Mouse (Mus musculus) embryonic facial prominence, embryonic 11.5 days (tissue): ENCODE data around the gene Thap11. TPM values are rescaled to one million over a fixed set of nuclear protein-coding genes. Genes with fewer than 3 reads are reported as not detected.

Experiments used
- ATAC-seq: fragments of 200-750 bp; cut with Nextera tagmentation; replicated peaks from 2 replicates; pipeline ENCODE4 v1.8.0; 2017; ENCODE audit warnings: low read depth; ENCODE audit not compliant: insufficient number of reproducible peaks, low FRiP score, low TSS enrichment
- DNase-seq: peaks from one replicate; pipeline ENCODE4 v3.0.0-alpha.2; 2015; ENCODE audit warnings: low spot score
- H3K27ac ChIP-seq: fragments of 300-500 bp; sonication (generic); replicated peaks from 2 replicates; pipeline ENCODE4 v1.5.1; 2014; ENCODE audit warnings: mild to moderate bottlenecking, low read depth, low read length, control low read depth
- H3K27me3 ChIP-seq: fragments of 300-500 bp; sonication (generic); 2 replicates; pipeline ENCODE4 v1.6.1; 2014; ENCODE audit warnings: mild to moderate bottlenecking, low read length, moderate library complexity, mixed read lengths; ENCODE audit not compliant: control insufficient read depth, insufficient read depth
- H3K36me3 ChIP-seq: fragments of 300-500 bp; sonication (generic); replicated peaks from 2 replicates; pipeline ENCODE4 v1.6.1; 2014; ENCODE audit warnings: low read depth, mild to moderate bottlenecking, low read length, moderate library complexity, mixed read lengths; ENCODE audit not compliant: control insufficient read depth, insufficient read depth
- H3K4me1 ChIP-seq: fragments of 300-500 bp; sonication (generic); 2 replicates; pipeline ENCODE4 v1.6.1; 2014; ENCODE audit warnings: low read length, mixed read lengths; ENCODE audit not compliant: control insufficient read depth, insufficient read depth
- H3K4me2 ChIP-seq: fragments of 300-500 bp; sonication (generic); 2 replicates; pipeline ENCODE4 v1.6.1; 2014; ENCODE audit warnings: low read depth, mild to moderate bottlenecking, control low read depth, low read length, moderate library complexity
- H3K4me3 ChIP-seq: fragments of 300-500 bp; sonication (generic); 2 replicates; pipeline ENCODE4 v1.5.1; 2014; ENCODE audit warnings: low read depth, low read length, control low read depth
- H3K9ac ChIP-seq: fragments of 300-500 bp; sonication (generic); replicated peaks from 2 replicates; pipeline ENCODE4 v1.6.1; 2014; ENCODE audit warnings: mild to moderate bottlenecking, control low read depth, low read length
- H3K9me3 ChIP-seq: fragments of 300-500 bp; sonication (generic); replicated peaks from 2 replicates; pipeline ENCODE4 v1.6.1; 2016; ENCODE audit warnings: mild to moderate bottlenecking, low read length, inconsistent platforms, mixed read lengths; ENCODE audit not compliant: control insufficient read depth
- WGBS: fragments of 180-500 bp; shearing (Covaris S2); extraction: QIAGEN DNeasy Blood & Tissue Kit; methylation state at CpG from one replicate; pipeline ENCODE4 v1.1.7; 2014; 5-methylcytosine and 5-hydroxymethylcytosine counted together
- polyA plus RNA-seq: library from polyadenylated mRNA; unstranded; fragments of >200 nt; fragmentation: Nextera tagmentation; extraction: Ambion mirVana; gene quantifications from 2 replicates; pipeline ENCODE4 v1.2.1, GENCODE M21; 2014

The Thap11 gene
- polyA plus RNA-seq, 1 experiment from 2014 or later, result 67.7 TPM

DNA sequence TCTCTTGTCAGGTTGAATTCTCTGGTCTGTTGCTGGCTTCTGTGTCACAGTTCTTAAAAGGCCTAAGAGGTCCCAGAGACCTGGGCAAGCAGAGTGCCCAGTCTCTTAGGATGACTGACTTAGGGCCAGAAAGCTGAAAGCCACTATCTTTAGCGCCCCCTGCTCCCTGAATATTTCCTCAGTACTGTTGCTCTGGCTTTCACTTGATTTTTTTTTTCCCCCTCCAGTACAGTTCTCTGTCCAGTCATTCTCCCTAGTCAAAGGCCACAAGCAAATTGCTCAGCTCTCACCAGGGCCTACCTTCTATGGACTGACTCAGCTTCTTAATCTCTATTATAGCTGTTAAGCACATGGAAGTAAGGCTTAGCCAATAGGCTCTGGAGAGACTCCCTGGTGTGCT, 7.0 kb downstream of the Thap11 start:
- DNase-seq (peak; percentile 51), ATAC-seq (no peak)
- Histone ChIP-seq H3K4me3 (peak overlapping the region; percentile 99), H3K27me3 (no peaks in the 10 kb centered on the region), H3K4me1 (no peaks in the 10 kb centered on the region), H3K9me3 (no peaks in the 10 kb centered on the region), H3K9ac (peak overlapping the region; percentile 97), H3K27ac (no peak overlapping the region), H3K4me2 (peak overlapping the region; percentile 55), H3K36me3 (peaks cover 3% of the 10 kb centered on the region; the same call in 1 of the 2 replicates)
- WGBS, result 0% methylated on average over 1 of the region's 1 CpGs

DNA sequence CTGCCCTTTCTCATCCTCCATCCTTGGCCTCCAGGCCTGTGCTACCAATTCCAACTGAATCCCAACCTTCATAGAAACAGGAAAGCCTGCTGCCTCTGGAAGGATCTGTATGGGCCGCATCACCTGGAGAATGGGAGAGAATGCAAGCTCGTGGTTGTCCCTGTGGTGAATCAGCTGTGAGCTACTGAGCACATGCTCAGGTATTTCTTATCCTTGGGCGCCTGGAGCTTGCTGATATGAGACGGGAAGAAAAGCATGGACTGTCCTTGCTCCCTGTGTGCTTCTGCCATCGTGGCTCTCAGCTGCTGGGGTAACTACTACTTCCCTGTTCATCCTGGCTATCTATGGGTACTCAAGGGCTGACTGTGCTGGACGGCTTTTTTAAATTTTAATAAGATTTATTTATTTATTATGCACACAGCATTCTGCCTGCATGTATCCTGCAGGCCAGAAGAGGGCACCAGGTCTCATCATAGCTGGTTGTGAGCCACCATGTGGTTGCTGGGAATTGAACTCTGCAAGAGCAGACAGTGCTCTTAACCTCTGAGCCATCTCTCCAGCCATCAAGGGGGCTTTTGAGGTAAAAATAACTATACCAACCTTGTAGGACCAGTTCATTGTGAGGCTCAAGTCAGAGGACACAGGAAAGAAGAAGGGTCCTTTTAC, 11.6 kb downstream of the Thap11 start:
- ATAC-seq, result no peak
- H3K4me3 ChIP-seq, result no peak overlapping the region
- no peak overlapping the region for H3K9ac ChIP-seq
- peak; percentile 12 for DNase-seq
- peaks cover 12% of the 10 kb centered on the region for H3K36me3 ChIP-seq
- H3K27ac ChIP-seq, result no peak overlapping the region
- H3K4me2 ChIP-seq, result no peak overlapping the region
- no peaks in the 10 kb centered on the region for H3K4me1 ChIP-seq
- 87% methylated on average over 6 of the region's 6 CpGs for WGBS
- H3K9me3 ChIP-seq, result no peaks in the 10 kb centered on the region
- H3K27me3 ChIP-seq, result no peaks in the 10 kb centered on the region

DNA sequence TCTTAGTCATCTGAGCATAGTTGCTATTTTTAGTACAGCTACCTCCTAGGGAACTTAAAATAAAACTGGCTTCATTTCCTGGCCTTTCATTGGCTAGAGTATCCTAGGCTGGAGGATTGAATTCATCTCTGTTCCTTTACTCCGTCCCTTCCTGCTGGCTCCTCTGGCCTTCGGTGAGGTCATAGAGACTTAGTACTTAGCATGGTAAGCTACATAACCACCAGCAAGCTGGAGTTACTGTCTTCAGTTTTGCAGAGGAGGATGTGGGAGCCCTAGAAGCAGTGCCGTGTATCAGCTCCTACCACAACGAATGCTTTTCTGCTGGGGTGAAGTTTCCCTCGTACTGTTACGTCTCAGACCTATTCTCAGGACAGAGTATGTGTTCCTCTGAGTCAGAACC, 19.4 kb downstream of the Thap11 start:
- Histone ChIP-seq H3K27me3 (no peaks in the 10 kb centered on the region), H3K4me1 (no peaks in the 10 kb centered on the region), H3K9ac (no peak overlapping the region), H3K4me3 (no peak overlapping the region), H3K4me2 (no peak overlapping the region), H3K27ac (no peak overlapping the region), H3K36me3 (peaks cover 8% of the 10 kb centered on the region), H3K9me3 (no peaks in the 10 kb centered on the region)
- no peak for ATAC-seq
- WGBS, result 91% methylated on average over 6 of the region's 6 CpGs
- DNase-seq, result no peak

DNA sequence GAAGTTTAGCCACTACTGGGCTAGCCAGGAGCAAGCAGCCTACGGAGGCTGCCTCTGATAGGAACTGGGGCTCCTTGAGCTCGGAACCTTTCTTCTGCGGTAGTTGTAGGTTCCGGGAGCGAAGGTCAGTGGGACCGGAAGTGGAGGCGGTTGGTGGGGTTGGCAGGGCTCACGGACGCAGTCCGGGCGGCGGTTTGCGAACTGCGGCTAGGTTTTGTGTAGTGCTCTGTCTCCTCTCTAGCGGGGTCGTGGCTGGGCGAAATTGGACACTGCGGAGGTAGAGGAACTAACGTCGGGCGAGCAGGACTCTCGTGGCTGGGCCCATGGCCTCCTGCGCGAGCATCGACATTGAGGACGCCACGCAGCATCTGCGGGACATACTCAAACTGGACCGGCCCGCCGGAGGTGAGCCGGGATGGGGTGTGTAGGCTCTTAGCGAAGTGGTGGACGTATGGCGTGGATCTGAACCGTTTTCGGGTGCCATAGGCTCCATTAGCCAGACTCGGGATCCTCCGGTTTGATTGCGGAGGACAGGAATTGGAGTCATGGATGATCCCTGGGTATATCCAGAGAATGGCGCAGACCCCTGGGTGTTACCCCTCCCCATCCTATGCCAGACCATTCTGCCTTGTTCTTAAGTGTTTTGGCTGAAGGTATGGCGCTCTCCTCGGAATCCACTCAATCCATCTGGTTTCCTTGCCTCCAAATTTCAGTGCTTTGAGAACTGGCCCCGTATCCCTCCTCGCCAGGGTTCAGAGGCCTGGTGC, 26.0 kb downstream of the Thap11 start, which contains the start of gene Edc4:
Gene Edc4, plus strand, starts transcription at position 128 of the 767 bp plus-strand sequence.
- ATAC-seq (peak; percentile 69), DNase-seq (peak; percentile 85)
- no peaks in the 10 kb centered on the region for H3K27me3 ChIP-seq
- peaks cover 7% of the 10 kb centered on the region for H3K36me3 ChIP-seq
- peak within 1 kb of the TSS; percentile 47 for H3K27ac ChIP-seq
- under 1% methylated on average over 45 of the region's 45 CpGs for WGBS
- no peaks in the 10 kb centered on the region for H3K9me3 ChIP-seq
- H3K4me2 ChIP-seq, result peak within 1 kb of the TSS; percentile 58
- H3K4me3 ChIP-seq, result peak within 1 kb of the TSS; percentile 90
- peak within 1 kb of the TSS; percentile 93 for H3K9ac ChIP-seq
- H3K4me1 ChIP-seq, result peaks cover 2% of the 10 kb centered on the region; the same call in 1 of the 2 replicates

DNA sequence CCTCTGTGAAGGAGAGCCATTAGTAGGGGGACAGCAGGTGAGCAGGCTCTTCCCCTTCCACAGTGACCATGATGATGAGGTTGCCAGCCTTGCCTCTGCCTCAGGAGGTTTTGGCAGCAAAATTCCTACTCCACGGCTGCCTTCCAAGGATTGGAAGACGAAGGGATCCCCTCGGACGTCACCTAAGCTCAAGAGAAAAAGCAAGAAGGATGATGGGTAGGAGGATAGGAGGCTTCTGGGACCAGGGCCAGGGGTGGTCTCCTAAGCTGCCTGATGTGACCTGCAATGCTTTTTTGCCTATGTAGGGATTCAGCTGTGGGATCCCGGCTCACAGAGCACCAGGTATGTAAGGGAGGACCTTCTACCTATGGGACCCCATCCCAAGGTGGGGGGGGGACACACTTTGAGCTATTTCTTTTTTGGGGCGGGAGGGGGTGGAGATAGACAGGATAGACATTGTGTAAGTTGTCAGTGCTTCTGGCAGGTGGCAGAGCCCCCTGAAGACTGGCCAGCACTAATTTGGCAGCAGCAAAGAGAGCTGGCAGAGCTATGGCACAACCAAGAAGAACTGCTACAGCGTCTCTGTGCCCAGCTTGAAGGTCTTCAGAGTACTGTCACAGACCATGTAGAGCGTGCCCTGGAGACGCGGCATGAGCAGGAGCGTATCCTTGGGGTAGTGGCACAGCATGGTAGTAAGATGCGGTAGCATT, 35.0 kb downstream of the Thap11 start:
- Histone ChIP-seq H3K9ac (no peak overlapping the region), H3K36me3 (peaks cover 29% of the 10 kb centered on the region), H3K4me2 (no peak overlapping the region), H3K9me3 (no peaks in the 10 kb centered on the region), H3K27ac (no peak overlapping the region), H3K4me1 (no peaks in the 10 kb centered on the region), H3K27me3 (no peaks in the 10 kb centered on the region), H3K4me3 (no peak overlapping the region)
- WGBS, result 96% methylated on average over 12 of the region's 12 CpGs
- no peak for ATAC-seq
- DNase-seq, result no peak

DNA sequence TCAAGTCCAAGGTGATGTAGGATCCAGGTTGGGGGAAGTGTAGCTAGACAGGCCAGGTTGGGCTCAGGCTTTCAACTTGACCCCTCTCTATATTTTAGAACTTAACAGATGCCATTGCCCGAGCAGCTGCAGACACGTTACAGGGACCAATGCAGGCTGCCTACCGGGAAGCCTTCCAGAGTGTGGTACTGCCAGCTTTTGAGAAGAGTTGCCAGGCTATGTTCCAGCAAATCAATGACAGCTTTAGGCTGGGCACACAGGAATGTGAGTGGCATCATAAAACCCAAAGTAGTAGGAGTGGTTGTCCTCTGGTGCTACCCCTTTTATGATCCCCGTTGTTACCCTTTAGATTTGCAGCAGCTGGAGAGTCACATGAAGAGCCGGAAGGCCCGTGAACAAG, 35.9 kb downstream of the Thap11 start:
- Histone ChIP-seq H3K27ac (no peak overlapping the region), H3K9me3 (no peaks in the 10 kb centered on the region), H3K36me3 (peaks cover 29% of the 10 kb centered on the region), H3K4me1 (no peaks in the 10 kb centered on the region), H3K9ac (no peak overlapping the region), H3K27me3 (no peaks in the 10 kb centered on the region), H3K4me3 (no peak overlapping the region), H3K4me2 (no peak overlapping the region)
- WGBS, result 92% methylated on average over 6 of the region's 6 CpGs
- ATAC-seq (no peak), DNase-seq (no peak)

DNA sequence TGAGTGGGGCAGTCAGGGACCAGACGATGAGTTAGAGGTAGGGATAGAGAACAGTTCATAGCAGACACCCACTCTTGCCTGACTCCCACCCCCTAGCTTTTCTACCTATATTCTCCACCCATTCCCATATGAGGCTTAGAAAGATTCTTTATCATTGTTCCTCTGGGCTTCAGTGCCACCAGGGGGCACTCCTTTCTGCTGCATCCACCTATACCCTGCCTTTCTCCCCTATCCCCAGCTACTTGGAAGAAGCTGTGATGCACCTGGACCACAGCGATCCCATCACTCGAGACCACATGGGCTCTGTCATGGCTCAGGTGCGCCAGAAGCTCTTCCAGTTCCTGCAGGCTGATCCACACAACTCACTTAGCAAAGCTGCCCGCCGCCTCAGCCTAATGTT, 37.5 kb downstream of the Thap11 start:
- H3K9me3 ChIP-seq, result no peaks in the 10 kb centered on the region
- no peak overlapping the region for H3K9ac ChIP-seq
- H3K27me3 ChIP-seq, result no peaks in the 10 kb centered on the region
- no peak overlapping the region for H3K27ac ChIP-seq
- peaks cover 22% of the 10 kb centered on the region for H3K36me3 ChIP-seq
- ATAC-seq (no peak), DNase-seq (peak; percentile 16)
- no peak overlapping the region for H3K4me3 ChIP-seq
- H3K4me2 ChIP-seq, result no peak overlapping the region
- H3K4me1 ChIP-seq, result no peaks in the 10 kb centered on the region
- WGBS, result 89% methylated on average over 6 of the region's 6 CpGs
